ENCODE assay signal across 9 mouse cellular contexts in the genomic region with DNA sequence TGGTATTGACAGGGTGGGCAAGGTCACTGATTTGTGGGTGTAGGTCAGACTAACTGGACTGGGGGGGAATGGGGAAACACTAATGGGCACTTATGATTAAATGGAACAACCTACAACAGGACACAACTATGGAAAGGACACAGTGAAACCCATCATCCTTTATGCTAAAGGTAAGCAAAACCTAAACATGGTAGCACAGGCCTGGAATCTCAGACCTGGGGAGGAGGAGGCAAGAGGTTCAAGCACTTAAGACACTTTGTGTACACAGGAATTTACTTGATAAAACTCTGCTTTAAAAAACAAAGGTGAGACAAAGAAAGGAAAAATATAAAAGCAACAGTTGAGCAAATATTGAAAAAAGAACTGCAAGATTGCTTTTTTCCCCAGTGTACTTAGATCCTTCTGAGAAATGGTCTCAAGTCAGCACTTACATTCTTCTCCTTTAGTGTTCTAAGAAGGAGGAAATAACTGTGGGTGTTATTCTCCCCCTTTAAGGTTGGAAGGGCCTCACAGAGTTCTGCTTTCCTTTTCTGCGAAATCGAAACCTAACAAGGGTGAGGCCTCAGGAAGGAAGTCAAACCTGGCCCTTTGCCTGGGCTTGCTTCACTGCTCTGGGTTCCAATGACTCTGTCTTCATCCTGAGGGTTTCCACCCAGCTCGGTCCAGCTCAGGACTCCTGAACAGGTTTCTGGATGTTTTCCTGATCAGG. TPM values are rescaled to one million over a fixed set of nuclear protein-coding genes. Genes with fewer than 3 reads are reported as not detected.
DNase-seq lines count a peak whose midpoint lies in the region; ATAC-seq lines count a peak whose summit lies in the region.
"Had no signal": no experiment of that assay in that cellular context is flagged by ENCODE, and none has a peak within 500 bp of the region (broad histone marks: within the 10 kb centered on the region; RNA-seq: fewer than 3 reads in every experiment).

No protein-coding gene starts in this region.

- H3K4me3 ChIP-seq in brown adipose tissue, adult 24 weeks (ENCODE audit: insufficient read depth, low read depth, low read length): no peak overlapping the region
- H3K4me3 ChIP-seq: erythroblast, embryonic 14.5 days; neural tube, embryonic 13.5 days had no signal

- H3K27ac ChIP-seq in brown adipose tissue, adult 24 weeks (replicated peaks; ENCODE audit: low read depth, low read length): peak overlapping the region; percentile 96
- H3K27ac ChIP-seq: neural tube, embryonic 13.5 days had no signal

- peaks cover 9% of the 10 kb centered on the region; the same call in 1 of the 2 replicates for H3K4me1 ChIP-seq in brown adipose tissue, adult 24 weeks (ENCODE audit: control insufficient read depth, insufficient read depth, insufficient read length, low read length)
- H3K4me1 ChIP-seq: neural tube, embryonic 13.5 days had no signal

- ATAC-seq in erythroid progenitor cell, adult 5-6 weeks (replicated peaks; ENCODE audit: low FRiP score, poor library complexity, severe bottlenecking): no peak

- DNase-seq in MEL-GATA-1-ER (ENCODE audit: extremely low read depth, low read depth) (peak; percentile 87), liver (peak; percentile 29)
- peak; percentile 77 to 80 for DNase-seq in heart, postnatal 14 days
- DNase-seq in natural killer cell, adult 2 months (ENCODE audit: low spot score in 2 of 2): peak; percentile 77 to 79
- DNase-seq in right cerebral cortex, adult 2 months (ENCODE audit: low spot score in 2 of 2): no peak

- intact Hi-C loops in heart, postnatal 14 days (cut with DNase I): no loop called here

RNA-seq across cellular contexts. Expression of gene Slfn2, which starts 13.0 kb away (rescaled TPM):
- 3.5 and 3.6 TPM in 2 replicates for polyA plus RNA-seq in brown adipose tissue, adult 24 weeks (2012; ENCODE audit: insufficient read depth, insufficient read length, missing spikeins)
- total RNA-seq in heart, postnatal 14 days (2021): 1 to 10 TPM; 3.5 to 4.8 TPM
- 32.1 and 39.4 TPM in 2 replicates for total RNA-seq in erythroid progenitor cell, adult 5-6 weeks (2015; ENCODE audit: low replicate concordance)
- total RNA-seq in erythroid progenitor cell, adult 5-6 weeks (2017; ENCODE audit: low replicate concordance): 40.9 and 43.8 TPM in 2 replicates
- polyA plus RNA-seq: erythroblast, embryonic 14.5 days had no signal

RNA-seq across cellular contexts. Expression of gene Slfn1, which starts 38.8 kb away (rescaled TPM):
- not detected in 2 replicates for polyA plus RNA-seq in brown adipose tissue, adult 24 weeks (2012; ENCODE audit: insufficient read depth, insufficient read length, missing spikeins)
- under 1 TPM in 1 of 2 experiments, not detected in 1; 0.41 TPM for total RNA-seq in heart, postnatal 14 days (2021)
- total RNA-seq in erythroid progenitor cell, adult 5-6 weeks (2015; ENCODE audit: low replicate concordance): 4.2 and 22.3 TPM in 2 replicates
- total RNA-seq in erythroid progenitor cell, adult 5-6 weeks (2017; ENCODE audit: low replicate concordance): 6.9 and 12.3 TPM in 2 replicates
- polyA plus RNA-seq: erythroblast, embryonic 14.5 days; neural tube, embryonic 13.5 days had no signal

RNA-seq across cellular contexts. Expression of gene Slfn8, which starts 57.3 kb away (rescaled TPM):
- polyA plus RNA-seq in brown adipose tissue, adult 24 weeks (2012; ENCODE audit: insufficient read depth, insufficient read length, missing spikeins): 0.79 and 2.6 TPM in 2 replicates
- total RNA-seq in heart, postnatal 14 days (2021): under 1 TPM; 0.22 to 0.46 TPM
- 6.5 and 22.2 TPM in 2 replicates for total RNA-seq in erythroid progenitor cell, adult 5-6 weeks (2015; ENCODE audit: low replicate concordance)
- total RNA-seq in erythroid progenitor cell, adult 5-6 weeks (2017; ENCODE audit: low replicate concordance): 2.9 and 4.7 TPM in 2 replicates
- polyA plus RNA-seq: erythroblast, embryonic 14.5 days had no signal

Comparison
In these comparisons a context has a peak if more than half of its experiments do, and no peak if none do; other contexts are left out.
1. DNase-seq: peak in MEL-GATA-1-ER (single experiment), heart, postnatal 14 days (2 of 2), liver (single experiment) and natural killer cell, adult 2 months (2 of 2); none in right cerebral cortex, adult 2 months (0 of 2).
2. RNA of gene Slfn2, which starts 13.0 kb away (total RNA-seq): 32.1 to 43.8 TPM in erythroid progenitor cell, adult 5-6 weeks; 3.5 to 4.8 TPM in heart, postnatal 14 days; every median in the first group is over 4 times any median in the second.